Mouse (Mus musculus) heart, embryonic 13.5 days (tissue): ENCODE results near the gene Frmd6. TPM values are rescaled to one million over a fixed set of nuclear protein-coding genes. Genes with fewer than 3 reads are reported as not detected.

ENCODE experiments used
- ATAC-seq: fragments of 200-750 bp; cut with Nextera tagmentation; 2 replicates; pipeline ENCODE4 v1.8.0; 2017; ENCODE audit warnings: moderate TSS enrichment; ENCODE audit not compliant: insufficient number of reproducible peaks, low FRiP score, low TSS enrichment; ENCODE audit errors: extremely low read depth
- H3K27ac ChIP-seq: fragments of 300-500 bp; sonication (generic); replicated peaks from 2 replicates; pipeline ENCODE4 v1.5.1; 2015; ENCODE audit warnings: moderate library complexity, mild to moderate bottlenecking, inconsistent platforms
- H3K27me3 ChIP-seq: fragments of 300-500 bp; sonication (generic); replicated peaks from 2 replicates; pipeline ENCODE4 v1.6.1; 2015; ENCODE audit warnings: mild to moderate bottlenecking, inconsistent platforms
- H3K36me3 ChIP-seq: fragments of 300-500 bp; sonication (generic); 2 replicates; pipeline ENCODE4 v1.6.1; 2015; ENCODE audit warnings: mild to moderate bottlenecking, inconsistent platforms
- H3K4me1 ChIP-seq: fragments of 300-500 bp; sonication (generic); 2 replicates; pipeline ENCODE4 v1.6.1; 2015; ENCODE audit warnings: inconsistent platforms
- H3K4me2 ChIP-seq: fragments of 300-500 bp; sonication (generic); 2 replicates; pipeline ENCODE4 v1.6.1; 2015; ENCODE audit warnings: inconsistent platforms, mild to moderate bottlenecking, moderate library complexity
- H3K4me3 ChIP-seq: fragments of 300-500 bp; sonication (generic); 2 replicates; pipeline ENCODE4 v1.5.1; 2015; ENCODE audit warnings: moderate library complexity, mild to moderate bottlenecking, inconsistent platforms
- H3K9ac ChIP-seq: fragments of 300-500 bp; sonication (generic); 2 replicates; pipeline ENCODE4 v1.6.1; 2015; ENCODE audit warnings: inconsistent platforms, mild to moderate bottlenecking, moderate library complexity
- H3K9me3 ChIP-seq: fragments of 300-500 bp; sonication (generic); 2 replicates; pipeline ENCODE4 v1.6.1; 2016; ENCODE audit warnings: inconsistent platforms
- WGBS: fragments of 180-500 bp; shearing (Covaris S2); methylation state at CpG from one replicate; pipeline ENCODE4 v1.1.7; 2015; ENCODE audit warnings: mixed read lengths; 5-methylcytosine and 5-hydroxymethylcytosine counted together
- polyA plus RNA-seq: library from polyadenylated mRNA; unstranded; fragments of >200 nt; fragmentation: Nextera tagmentation; extraction: Ambion mirVana; gene quantifications from 2 replicates; pipeline ENCODE4 v1.2.1, GENCODE M21; 2015

The Frmd6 gene
- polyA plus RNA-seq = 21.7 and 21.8 TPM in 2 replicates

DNA sequence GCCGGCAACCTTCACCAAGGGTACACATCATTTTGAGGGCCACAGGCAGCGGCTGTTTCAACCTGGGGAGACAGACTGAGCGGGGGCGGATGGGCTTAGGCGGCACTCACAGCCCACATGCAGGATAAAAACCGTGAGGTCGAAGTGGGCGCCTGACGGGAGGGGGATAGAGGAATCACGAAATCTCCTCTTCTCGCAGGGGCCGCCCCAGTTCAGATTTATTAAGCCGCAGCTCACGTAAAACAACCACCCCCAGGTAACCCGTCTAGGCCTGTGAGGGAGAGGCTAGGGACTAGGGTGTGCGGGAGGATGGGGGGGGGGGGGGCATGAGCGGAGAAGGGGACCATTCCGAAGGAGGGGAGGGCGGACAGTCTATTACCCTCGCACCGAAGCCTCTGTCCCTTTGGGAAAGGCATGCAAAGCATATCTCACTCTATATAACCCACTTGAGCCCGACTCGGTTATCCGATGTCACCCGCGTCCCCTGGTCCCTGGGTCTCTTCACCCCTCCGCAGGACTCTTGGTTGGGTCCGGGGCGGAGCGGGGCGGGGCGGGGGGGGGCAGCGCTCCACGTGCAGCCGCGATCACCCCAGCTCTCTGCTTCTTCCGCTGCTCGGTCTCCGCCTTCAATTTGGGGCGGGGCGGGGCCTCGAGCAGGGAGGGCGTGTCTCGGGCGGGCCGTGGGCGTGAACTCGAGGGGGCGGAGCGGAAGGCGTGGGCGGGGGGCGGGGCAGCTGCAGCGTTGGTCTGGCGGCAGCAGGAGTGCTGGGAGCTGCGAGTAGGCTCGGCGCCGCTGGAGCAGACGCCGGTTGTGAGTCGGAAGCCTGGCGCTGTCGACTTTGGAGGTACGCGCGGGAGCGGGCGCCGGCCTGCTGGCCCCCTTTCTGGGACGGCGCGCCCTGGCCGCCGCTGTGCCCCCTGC, at the start of gene Frmd6:
Gene Frmd6, plus strand, starts transcription at position 786 of the 922 bp plus-strand sequence.
- peak; percentile 85 for ATAC-seq
- H3K27ac ChIP-seq = peak within 1 kb of the TSS; percentile 99
- H3K27me3 ChIP-seq = no peaks in the 10 kb centered on the region

DNA sequence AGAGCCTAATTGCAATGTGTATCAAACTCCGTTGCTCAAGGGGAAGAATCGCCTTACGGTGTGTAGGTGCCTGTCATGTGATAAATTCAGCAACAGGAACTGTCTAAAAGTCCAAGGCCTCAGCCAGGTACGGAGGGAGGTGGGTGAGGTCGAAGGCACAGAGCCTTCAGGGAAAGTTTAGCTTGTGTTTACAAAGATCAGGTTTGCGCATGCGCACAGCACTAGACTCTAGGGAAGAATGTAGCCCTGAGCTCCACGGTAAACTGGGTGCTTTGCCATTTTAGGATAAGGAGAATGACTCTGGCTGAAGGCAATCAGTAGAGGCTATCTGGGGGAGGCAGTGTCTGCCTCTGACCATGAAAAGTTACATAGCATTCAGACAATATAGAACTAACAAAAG, 49.7 kb upstream of the Frmd6 start:
- H3K27me3 ChIP-seq = no peaks in the 10 kb centered on the region
- no peak overlapping the region for H3K4me3 ChIP-seq
- no peak overlapping the region for H3K9ac ChIP-seq
- H3K36me3 ChIP-seq = no peaks in the 10 kb centered on the region
- WGBS = 81% methylated on average over 8 of the region's 8 CpGs
- no peaks in the 10 kb centered on the region for H3K9me3 ChIP-seq
- no peak overlapping the region for H3K4me2 ChIP-seq
- H3K4me1 ChIP-seq = peaks cover 42% of the 10 kb centered on the region
- ATAC-seq = no peak
- no peak overlapping the region; the same call in 1 of the 2 replicates for H3K27ac ChIP-seq

More for the DNA sequence above, at the start of gene Frmd6:
- Histone ChIP-seq H3K9ac (peak within 1 kb of the TSS; percentile 97), H3K4me1 (peaks cover 40% of the 10 kb centered on the region), H3K4me3 (peak within 1 kb of the TSS; percentile 91), H3K9me3 (no peaks in the 10 kb centered on the region), H3K4me2 (peak within 1 kb of the TSS; percentile 90), H3K36me3 (no peaks in the 10 kb centered on the region)
- WGBS = under 1% methylated on average over 61 of the region's 75 CpGs

DNA sequence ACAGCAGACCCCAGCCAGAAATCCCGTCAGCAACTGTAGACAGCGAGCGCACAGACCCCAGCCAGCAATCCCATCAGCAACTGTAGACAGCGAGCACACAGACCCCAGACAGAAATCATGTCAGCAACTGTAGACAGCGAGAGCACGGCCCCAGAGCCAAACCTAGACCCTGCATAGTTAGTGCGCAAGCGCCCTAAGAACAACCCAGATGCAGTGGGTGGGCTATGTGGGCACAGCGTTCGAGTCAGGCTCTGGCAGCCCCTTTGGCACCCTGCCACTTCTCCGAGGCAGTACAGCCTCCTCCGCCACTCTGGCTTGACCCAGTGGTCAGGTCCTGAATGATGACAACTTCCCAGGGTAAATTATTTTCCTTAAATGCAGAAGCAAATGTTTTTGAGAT, 48.6 kb upstream of the Frmd6 start:
- Histone ChIP-seq H3K4me1 (peaks cover 42% of the 10 kb centered on the region), H3K27me3 (no peaks in the 10 kb centered on the region), H3K36me3 (no peaks in the 10 kb centered on the region), H3K9ac (peak overlapping the region; percentile 25; the same call in 1 of the 2 replicates), H3K27ac (peak overlapping the region; percentile 33), H3K9me3 (no peaks in the 10 kb centered on the region), H3K4me3 (no peak overlapping the region), H3K4me2 (peak overlapping the region; percentile 39)
- WGBS = 58% methylated on average over 12 of the region's 12 CpGs
- ATAC-seq = no peak

DNA sequence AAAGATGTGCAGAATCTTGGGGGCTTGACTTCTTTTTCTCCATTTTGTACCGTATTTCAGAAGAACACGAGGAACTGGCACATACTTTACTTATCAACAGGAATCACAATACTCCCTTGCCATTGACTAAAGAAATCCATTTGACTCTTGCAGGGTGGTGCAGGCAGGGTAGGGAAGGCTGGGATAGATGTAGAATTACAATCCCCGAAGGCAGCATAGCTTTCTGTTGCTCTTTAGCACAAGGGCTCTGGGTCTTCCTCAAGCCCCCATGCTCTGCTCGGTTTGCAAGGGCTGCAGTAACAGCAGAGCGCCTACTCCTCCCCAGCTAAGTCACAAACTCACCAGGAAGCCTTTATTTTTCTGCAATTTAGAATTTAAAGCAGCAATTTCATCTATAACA, 47.8 kb upstream of the Frmd6 start:
- no peaks in the 10 kb centered on the region for H3K9me3 ChIP-seq
- WGBS = 56% methylated on average over 5 of the region's 5 CpGs
- H3K27me3 ChIP-seq = no peaks in the 10 kb centered on the region
- no peak overlapping the region for H3K4me3 ChIP-seq
- H3K36me3 ChIP-seq = no peaks in the 10 kb centered on the region
- H3K4me1 ChIP-seq = peaks cover 42% of the 10 kb centered on the region
- H3K9ac ChIP-seq = no peak overlapping the region
- no peak overlapping the region for H3K4me2 ChIP-seq
- H3K27ac ChIP-seq = no peak overlapping the region
- no peak for ATAC-seq

DNA sequence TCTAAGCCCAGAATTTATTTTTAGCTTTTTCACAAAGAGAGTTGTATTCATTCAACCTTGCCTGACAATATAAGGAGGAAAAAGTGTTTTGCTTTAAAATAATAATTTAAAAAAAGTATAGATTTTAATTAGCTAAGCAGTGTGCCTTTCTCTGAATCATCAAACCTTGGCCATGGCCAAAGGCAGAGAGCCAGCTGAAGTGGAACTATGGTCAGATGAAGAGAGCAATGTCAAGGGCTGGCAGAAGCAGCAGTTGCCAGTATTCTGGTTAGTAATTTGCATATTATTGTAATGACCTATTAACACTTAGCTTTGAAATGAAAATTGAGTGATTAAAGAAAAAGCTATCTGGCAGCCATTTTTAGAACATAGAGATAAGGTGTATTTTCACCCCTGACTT, 47.4 kb upstream of the Frmd6 start:
- no peak overlapping the region for H3K4me2 ChIP-seq
- peaks cover 44% of the 10 kb centered on the region for H3K4me1 ChIP-seq
- no peaks in the 10 kb centered on the region for H3K27me3 ChIP-seq
- no peak overlapping the region for H3K27ac ChIP-seq
- H3K9me3 ChIP-seq = no peaks in the 10 kb centered on the region
- no peaks in the 10 kb centered on the region for H3K36me3 ChIP-seq
- no peak for ATAC-seq
- no peak overlapping the region for H3K9ac ChIP-seq
- H3K4me3 ChIP-seq = no peak overlapping the region

DNA sequence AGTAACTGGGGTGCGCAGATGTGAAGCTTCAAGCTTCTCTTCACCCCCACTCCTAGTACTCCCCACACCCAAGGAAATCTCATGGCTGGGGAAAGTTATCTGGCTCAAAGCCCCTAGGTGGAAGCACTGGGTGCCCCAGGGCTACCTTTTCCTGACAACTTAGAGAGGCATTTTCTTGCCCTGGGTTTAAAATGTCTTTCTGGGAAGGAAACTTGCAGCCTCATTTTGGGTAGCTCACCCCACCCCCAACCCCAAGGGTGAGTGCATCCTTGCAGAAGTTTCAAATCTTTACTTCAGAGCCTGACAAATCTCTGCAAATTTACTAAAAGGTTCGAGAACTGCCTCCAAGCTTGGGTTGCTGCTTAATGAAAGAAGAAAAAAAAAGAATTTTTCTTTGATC, 47.0 kb upstream of the Frmd6 start:
- H3K4me3 ChIP-seq = no peak overlapping the region
- peaks cover 48% of the 10 kb centered on the region for H3K4me1 ChIP-seq
- H3K4me2 ChIP-seq = no peak overlapping the region
- H3K27me3 ChIP-seq = no peaks in the 10 kb centered on the region
- 64% methylated on average over 2 of the region's 2 CpGs for WGBS
- H3K9ac ChIP-seq = no peak overlapping the region
- no peak for ATAC-seq
- H3K27ac ChIP-seq = no peak overlapping the region
- no peaks in the 10 kb centered on the region for H3K9me3 ChIP-seq
- no peaks in the 10 kb centered on the region for H3K36me3 ChIP-seq

DNA sequence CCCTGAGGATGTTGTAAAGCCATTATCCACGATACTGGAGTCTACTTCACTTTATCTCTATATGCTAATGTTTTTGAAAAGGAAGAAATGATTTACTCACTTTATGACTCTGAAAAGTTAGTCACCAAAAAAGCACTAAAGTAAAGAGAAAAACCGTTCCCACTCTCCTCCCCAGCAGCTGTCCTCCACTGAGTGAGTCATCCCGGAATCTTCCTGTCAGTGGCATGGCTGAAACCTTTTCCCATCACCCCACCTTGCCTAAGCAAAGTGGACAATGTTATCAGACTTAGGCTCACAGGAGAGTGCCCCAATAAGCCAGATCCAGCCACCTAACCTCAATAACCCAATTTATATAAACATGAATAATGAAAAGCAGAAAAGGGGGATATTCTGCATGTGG, 46.6 kb upstream of the Frmd6 start:
- H3K27me3 ChIP-seq = no peaks in the 10 kb centered on the region
- no peak for ATAC-seq
- no peak overlapping the region for H3K9ac ChIP-seq
- no peak overlapping the region for H3K4me2 ChIP-seq
- no peaks in the 10 kb centered on the region for H3K9me3 ChIP-seq
- H3K4me1 ChIP-seq = peaks cover 52% of the 10 kb centered on the region
- H3K27ac ChIP-seq = no peak overlapping the region
- 33% methylated on average over 3 of the region's 3 CpGs for WGBS
- H3K36me3 ChIP-seq = no peaks in the 10 kb centered on the region
- H3K4me3 ChIP-seq = no peak overlapping the region

DNA sequence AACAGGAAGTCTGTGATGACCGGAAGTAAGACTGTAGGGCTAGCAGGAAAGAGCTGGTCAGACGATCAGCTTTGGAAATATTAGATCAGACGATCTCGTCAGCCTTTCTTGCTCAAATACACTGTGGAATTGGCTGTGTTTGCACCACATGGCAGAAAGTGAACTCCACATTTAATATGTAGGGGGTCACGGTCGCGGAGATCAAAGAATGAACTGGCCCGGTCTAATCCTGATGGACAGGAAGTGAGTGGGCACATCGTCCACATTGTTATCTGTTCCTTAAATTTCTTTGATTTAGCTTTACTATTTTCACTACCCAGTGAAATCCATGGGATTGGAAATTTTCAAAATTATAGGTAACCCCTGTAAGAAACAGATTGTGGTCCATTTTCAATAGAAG, 42.3 kb upstream of the Frmd6 start:
- Histone ChIP-seq H3K4me1 (peaks cover 30% of the 10 kb centered on the region), H3K27ac (no peak overlapping the region), H3K36me3 (no peaks in the 10 kb centered on the region), H3K9me3 (no peaks in the 10 kb centered on the region), H3K27me3 (no peaks in the 10 kb centered on the region), H3K4me3 (no peak overlapping the region), H3K9ac (no peak overlapping the region), H3K4me2 (peak overlapping the region; percentile 47)
- WGBS = 54% methylated on average over 9 of the region's 9 CpGs
- ATAC-seq = no peak

DNA sequence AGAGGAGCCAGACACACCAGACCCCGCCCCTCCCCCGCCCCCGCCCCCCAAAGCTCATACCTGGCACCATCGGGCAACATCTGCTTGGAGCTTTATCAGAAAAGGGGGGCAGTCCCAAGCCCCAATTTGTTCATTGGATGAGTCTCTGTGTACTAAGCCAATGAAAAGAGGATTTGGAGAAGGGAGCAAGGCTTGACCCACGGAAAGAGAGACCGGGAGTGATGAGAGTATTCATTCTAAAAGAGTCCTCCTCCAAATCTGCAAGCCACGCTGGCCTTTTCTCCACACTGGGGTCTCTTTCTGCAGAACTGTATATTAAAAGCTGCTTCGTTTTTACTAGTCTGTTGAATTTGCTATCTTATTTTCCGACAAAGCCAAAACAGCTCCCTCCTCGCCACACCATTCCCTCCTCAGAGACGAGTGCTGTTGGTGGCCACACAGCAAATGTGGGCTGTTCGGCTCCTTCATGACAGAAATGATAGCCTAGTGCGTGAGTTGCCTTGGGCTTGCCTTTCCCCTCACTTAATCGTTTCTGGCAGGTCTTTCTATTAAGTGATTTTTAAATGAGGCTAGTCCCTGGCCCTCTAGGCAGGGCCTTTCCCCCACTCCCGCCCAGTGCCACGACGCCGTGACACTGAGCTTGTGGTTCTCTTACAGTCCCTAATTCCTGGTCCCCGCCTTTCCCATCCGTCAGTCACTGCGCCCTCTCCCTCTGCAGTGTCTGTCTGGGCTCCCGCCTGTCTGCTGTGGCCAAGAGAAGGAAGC, 41.7 kb upstream of the Frmd6 start:
- Histone ChIP-seq H3K9me3 (no peaks in the 10 kb centered on the region), H3K9ac (peak overlapping the region; percentile 34), H3K4me2 (peak overlapping the region; percentile 47), H3K4me3 (peak overlapping the region; percentile 10; the same call in 1 of the 2 replicates), H3K27me3 (no peaks in the 10 kb centered on the region), H3K4me1 (peaks cover 25% of the 10 kb centered on the region), H3K27ac (no peak overlapping the region), H3K36me3 (no peaks in the 10 kb centered on the region)
- 21% methylated on average over 22 of the region's 22 CpGs for WGBS
- no peak for ATAC-seq

DNA sequence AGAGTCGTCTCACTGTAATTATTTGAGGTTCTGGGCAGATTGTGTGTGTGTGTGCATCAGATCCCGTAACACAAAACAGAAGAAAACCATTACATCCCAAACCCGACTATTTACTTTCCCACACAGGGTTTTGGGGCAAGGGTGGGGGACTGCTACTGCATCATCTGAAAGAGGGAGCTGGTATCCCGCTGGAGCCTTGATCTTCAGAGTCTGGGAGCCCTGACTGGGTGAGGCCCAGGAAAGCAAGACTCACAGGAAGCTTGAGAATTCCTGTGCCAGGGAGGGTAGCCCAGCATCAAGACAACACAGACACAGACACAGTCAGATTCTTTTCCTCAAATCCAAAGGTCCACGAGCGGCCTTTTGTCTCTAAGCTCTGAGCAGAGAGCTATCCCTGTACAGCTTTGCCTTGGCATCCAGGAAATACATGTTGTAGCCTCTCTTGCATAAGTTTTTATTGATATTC, 41.0 kb upstream of the Frmd6 start:
- Histone ChIP-seq H3K27me3 (no peaks in the 10 kb centered on the region), H3K9ac (peak overlapping the region; percentile 34; the same call in 1 of the 2 replicates), H3K9me3 (no peaks in the 10 kb centered on the region), H3K27ac (no peak overlapping the region), H3K4me1 (peaks cover 21% of the 10 kb centered on the region), H3K4me2 (peak overlapping the region; percentile 47), H3K4me3 (no peak overlapping the region), H3K36me3 (no peaks in the 10 kb centered on the region)
- ATAC-seq = no peak
- WGBS = 37% methylated on average over 6 of the region's 6 CpGs

DNA sequence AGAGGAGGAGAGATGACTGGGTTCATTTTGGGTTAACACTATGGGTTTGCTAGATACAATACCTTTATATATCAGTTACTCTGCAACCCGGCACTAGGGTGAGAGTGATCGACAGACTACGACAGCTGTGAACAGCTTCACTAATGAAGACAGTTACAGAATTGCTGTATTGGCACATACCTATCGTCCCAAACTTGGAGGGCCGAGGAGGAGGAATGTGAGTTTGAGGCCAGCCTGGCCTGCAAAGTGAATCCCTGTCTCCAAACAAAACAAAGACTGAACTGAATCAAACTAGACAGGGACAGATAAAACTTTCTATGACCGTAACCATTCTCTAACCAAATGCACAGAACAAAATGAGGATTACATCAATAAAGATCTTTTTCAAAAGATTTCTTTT, 36.0 kb upstream of the Frmd6 start:
- Histone ChIP-seq H3K27ac (no peak overlapping the region), H3K36me3 (no peaks in the 10 kb centered on the region), H3K4me2 (no peak overlapping the region), H3K4me1 (peaks cover 10% of the 10 kb centered on the region), H3K4me3 (no peak overlapping the region), H3K27me3 (no peaks in the 10 kb centered on the region), H3K9me3 (no peaks in the 10 kb centered on the region), H3K9ac (no peak overlapping the region)
- ATAC-seq = no peak
- WGBS = 72% methylated on average over 6 of the region's 6 CpGs
